Mouse (Mus musculus): Measurements from ENCODE around the gene Crb3.

Crb3 gene

GRCm38 (mm10) chr17:57062548-57062947, 3.6 kb downstream of the Crb3 start:
- peak; percentile 36 to 58 for DNase-seq

GRCm38 (mm10) chr17:57063031-57063430, 4.1 kb downstream of the Crb3 start:
- peak; percentile 29 to 47 for DNase-seq

- no peak for DNase-seq
Observed at GRCm38 (mm10) chr17:57066908-57067307, 8.0 kb downstream of the Crb3 start.

GRCm38 (mm10) chr17:57070272-57070671, 11.4 kb downstream of the Crb3 start:
- no peak for DNase-seq

- peak; percentile 65 to 77 for DNase-seq
Observed at GRCm38 (mm10) chr17:57070699-57071098, 11.8 kb downstream of the Crb3 start.

- DNase-seq, result no peak
Observed at GRCm38 (mm10) chr17:57076916-57077315, 18.0 kb downstream of the Crb3 start.

GRCm38 (mm10) chr17:57078336-57078735, 19.4 kb downstream of the Crb3 start, which contains the start of gene Dennd1c:
Gene Dennd1c (minus strand): TSS chr17:57078514.
- DNase-seq, result no peak

- DNase-seq, result no peak
Observed at GRCm38 (mm10) chr17:57079919-57080318, 21.0 kb downstream of the Crb3 start.

- no peak for DNase-seq
Observed at GRCm38 (mm10) chr17:57081234-57081842, 22.4 kb downstream of the Crb3 start.

GRCm38 (mm10) chr17:57082481-57082880, 23.6 kb downstream of the Crb3 start:
- DNase-seq, result no peak

- DNase-seq, result no peak
Observed at GRCm38 (mm10) chr17:57085970-57086757, 27.3 kb downstream of the Crb3 start.

GRCm38 (mm10) chr17:57087049-57087832, 28.3 kb downstream of the Crb3 start, which contains the start of gene Tubb4a:
Gene Tubb4a (minus strand): TSS chr17:57087782.
- DNase-seq, result peak; percentile 55 to 71

- no peak for DNase-seq
Observed at GRCm38 (mm10) chr17:57094222-57094621, 35.3 kb downstream of the Crb3 start.

GRCm38 (mm10) chr17:57095855-57096622, 37.1 kb downstream of the Crb3 start:
- DNase-seq, result peak; percentile 64 to 73

GRCm38 (mm10) chr17:57096623-57096920, 37.7 kb downstream of the Crb3 start:
- peak; percentile 92 to 93 for DNase-seq

GRCm38 (mm10) chr17:57098321-57098720, 39.4 kb downstream of the Crb3 start:
- DNase-seq, result no peak

GRCm38 (mm10) chr17:57099629-57100325, 40.9 kb downstream of the Crb3 start:
- DNase-seq, result peak; percentile 38 to 46

GRCm38 (mm10) chr17:57102276-57102675, 43.4 kb downstream of the Crb3 start:
- DNase-seq, result no peak

- DNase-seq, result no peak
Observed at GRCm38 (mm10) chr17:57104496-57104895, 45.6 kb downstream of the Crb3 start.

GRCm38 (mm10) chr17:57105181-57106034, 46.5 kb downstream of the Crb3 start, which contains the start of gene Tnfsf9:
Gene Tnfsf9 (plus strand): TSS chr17:57105325.
- DNase-seq, result peak; percentile 61 to 70

- DNase-seq, result no peak
Observed at GRCm38 (mm10) chr17:57106035-57106368, 47.1 kb downstream of the Crb3 start.

All from kidney, postnatal 4 days (tissue).